Mouse (Mus musculus): ENCODE data around the gene Doc2a.
"Not testable (repeated sequence)": the region's sequence is repeated elsewhere in the genome, so short reads cannot be mapped to it uniquely, and the experiment has no call there.

Gene Doc2a

DNA sequence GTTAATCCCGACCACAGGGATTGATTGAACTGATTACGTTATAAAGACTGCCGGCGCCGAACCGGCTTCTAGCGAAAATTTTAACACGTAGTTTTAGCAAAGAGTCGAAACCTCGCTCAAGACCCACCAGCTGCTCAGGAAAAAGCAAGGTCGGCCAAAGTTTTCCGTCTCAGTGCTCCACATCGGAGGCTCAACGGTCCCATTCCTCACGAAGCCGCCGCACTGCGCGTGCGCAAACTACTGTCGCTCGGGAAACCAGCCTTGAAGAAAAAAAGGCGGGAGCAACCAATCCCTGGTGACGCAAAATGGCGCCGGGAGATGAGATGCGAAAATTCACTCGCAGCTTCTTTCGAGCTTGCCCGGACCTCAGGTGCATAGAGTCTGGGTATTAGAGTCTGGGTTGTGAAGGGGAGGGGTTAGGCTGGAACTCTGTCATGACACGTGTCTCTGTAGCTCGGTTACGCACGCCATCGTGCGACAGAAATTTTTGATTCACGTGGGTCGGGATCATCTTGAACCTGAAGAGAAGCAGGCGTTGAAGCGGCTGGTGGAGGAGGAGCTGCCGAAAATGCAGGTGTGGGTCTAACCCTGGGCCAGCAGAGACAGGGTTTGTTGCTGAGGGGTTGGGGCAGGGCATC is 15.1 kb downstream of the Doc2a start, which contains the start of gene Ino80e:
Gene Ino80e, minus strand, starts transcription at position 231 of the 638 bp plus-strand sequence.
- ATAC-seq (ENCODE audit: insufficient number of reproducible peaks, low FRiP score, low TSS enrichment) = peak; percentile 65; the same call in 1 of the 2 replicates

DNA sequence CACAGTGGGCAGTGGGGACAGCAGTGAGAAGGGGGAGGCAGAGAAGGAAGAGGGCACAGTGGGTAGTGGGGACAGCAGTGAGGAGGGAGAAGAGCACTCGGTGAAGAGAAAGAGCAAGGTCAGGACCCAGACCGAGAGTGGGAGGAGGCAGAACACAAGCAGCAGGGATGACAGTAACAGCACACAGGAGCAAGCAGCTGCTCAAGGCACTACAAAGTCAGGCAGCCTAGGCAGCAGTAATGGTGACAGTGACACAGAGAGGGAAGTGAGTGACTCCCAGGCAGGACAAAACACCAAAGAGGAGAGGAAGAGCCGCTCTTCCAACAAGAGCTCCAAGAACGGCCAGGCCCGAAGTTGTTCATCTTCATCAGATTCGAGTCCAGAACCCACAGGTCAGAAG is 16.6 kb downstream of the Doc2a start:
- ATAC-seq (ENCODE audit: insufficient number of reproducible peaks, low FRiP score, low TSS enrichment) = no peak

DNA sequence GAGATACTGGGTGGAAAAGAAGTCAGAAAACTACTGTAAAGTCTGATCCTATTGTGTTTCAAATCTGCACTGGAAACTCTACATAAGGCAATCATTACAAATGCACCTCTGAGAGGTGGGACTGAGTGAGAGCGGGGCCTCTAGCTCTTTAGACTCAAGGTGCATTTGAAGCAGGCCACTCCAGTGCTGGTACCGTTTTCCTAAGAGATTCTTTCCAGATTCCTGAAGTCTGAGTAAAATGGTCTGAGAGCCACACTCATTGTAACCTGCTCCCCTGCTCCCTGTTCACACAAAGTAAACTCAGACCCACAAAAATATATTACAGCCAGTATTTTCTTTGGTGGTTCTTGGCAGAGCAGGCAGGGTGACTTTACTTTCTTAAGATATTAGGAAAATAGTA is 20.3 kb downstream of the Doc2a start:
- ATAC-seq (ENCODE audit: insufficient number of reproducible peaks, low FRiP score, low TSS enrichment) = no peak

DNA sequence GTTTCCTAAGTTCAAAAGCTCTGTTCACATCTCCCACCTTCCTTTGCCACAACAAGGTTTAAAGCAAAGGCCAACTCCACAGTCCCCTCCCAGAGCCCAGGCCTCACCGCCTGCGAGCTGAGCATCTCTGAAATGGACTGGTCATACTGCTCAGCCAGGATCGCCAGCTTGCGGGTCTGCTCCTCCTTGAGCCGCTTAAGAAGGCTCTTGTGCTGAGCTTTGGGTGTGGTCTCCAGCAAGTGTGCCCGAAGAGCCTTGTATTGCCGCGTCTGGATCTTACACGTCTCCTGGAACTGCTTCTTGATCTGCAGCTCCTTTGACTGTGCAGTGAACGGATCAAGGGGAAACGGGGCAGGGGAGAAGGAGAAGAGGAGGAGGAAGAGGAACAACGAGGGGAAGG is 20.8 kb downstream of the Doc2a start:
- no peak for ATAC-seq (ENCODE audit: insufficient number of reproducible peaks, low FRiP score, low TSS enrichment)

DNA sequence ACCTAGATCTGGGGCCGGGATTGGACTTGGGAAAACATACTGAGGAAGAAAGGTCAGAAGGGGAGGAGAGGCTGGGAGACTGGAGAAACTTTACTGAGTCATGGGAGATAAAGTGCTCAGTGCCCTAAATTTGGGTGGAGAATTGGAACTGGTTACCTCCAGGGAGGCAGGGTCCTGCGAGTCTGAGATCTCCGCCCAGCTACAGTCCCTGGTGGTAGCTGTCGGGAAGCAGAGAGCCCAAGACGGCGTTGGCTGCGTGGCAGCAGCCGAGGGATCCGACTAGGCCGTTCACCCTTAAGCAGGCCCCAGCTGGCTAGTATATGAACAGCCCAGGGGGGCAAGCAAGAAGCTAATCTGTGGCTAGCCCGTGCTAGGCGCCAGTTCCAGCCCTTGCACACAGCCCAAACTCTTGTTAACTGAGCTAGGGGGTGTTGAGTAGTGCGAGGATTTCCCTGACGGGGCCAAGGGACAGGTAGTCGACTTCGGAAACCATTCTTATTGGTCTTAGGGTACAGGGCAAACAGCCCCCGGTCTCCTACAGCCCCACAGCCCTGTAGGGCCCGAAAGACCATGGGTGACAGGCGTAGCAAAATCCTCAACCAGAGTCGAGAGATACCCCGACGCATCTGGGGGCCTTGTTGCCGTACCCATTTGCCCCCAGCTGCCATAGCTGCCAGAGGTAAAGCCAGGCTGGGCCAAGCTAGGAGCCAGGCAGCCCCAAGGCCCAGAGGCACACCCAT is 22.7 kb downstream of the Doc2a start:
- no peak for ATAC-seq (ENCODE audit: insufficient number of reproducible peaks, low FRiP score, low TSS enrichment)

DNA sequence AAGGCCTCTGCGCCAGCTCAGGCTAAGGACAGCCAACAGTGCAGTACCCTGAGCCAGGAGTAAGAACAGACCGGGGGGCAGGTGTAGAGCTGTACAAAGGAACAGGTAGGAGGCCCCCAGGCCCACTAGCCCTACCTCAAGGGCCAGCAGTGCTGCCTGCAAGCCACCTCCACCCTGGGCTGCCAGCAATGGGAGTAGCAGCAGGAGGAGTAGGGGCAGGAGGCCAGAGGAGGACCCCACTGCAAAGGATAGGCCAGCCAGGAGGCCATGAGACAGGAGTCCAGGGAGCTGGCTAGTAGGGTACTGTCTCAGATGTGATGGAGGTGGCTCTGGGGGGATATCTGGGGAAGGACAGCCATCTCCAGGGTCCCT is 23.3 kb downstream of the Doc2a start:
- ATAC-seq (ENCODE audit: insufficient number of reproducible peaks, low FRiP score, low TSS enrichment) = no peak

DNA sequence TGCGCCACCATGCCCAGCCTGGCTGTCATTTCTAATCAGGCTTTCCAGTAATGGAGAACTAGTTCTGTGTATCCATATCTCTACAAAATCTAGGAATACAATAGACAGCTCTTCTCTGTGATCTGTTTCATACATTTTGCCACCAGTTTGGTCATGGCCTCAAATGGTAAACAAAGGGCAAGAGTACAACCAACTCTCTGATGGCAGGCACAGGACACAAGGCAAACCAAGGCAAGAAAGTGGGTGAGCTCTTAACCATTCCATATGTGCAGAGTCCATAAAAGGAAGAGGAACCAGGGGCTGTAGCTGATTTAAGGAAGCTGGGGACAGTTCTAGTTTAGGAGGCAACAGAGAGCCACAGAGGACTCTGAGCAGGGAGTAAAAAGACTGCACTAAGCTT is 30.0 kb downstream of the Doc2a start:
- no peak for ATAC-seq (ENCODE audit: insufficient number of reproducible peaks, low FRiP score, low TSS enrichment)

DNA sequence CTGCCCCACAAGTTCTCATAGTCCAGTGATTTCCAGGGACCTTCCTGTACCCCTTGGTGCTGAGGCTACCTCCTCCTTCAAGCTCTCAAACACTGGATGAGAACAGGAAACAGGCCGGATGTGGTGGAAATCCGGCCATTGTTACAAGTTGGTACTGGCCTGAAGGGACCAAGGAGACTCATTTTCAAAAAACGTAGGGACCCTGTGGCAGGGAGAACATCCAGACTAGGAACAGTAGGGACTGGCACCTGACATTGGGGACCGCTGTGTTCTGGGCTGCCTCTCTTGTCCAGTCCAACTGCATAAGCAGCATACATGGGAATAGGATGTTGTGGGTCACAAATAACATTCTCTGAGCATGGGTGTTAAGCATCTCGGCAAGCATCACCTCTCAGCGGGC is 33.8 kb downstream of the Doc2a start:
- no peak for ATAC-seq (ENCODE audit: insufficient number of reproducible peaks, low FRiP score, low TSS enrichment)

DNA sequence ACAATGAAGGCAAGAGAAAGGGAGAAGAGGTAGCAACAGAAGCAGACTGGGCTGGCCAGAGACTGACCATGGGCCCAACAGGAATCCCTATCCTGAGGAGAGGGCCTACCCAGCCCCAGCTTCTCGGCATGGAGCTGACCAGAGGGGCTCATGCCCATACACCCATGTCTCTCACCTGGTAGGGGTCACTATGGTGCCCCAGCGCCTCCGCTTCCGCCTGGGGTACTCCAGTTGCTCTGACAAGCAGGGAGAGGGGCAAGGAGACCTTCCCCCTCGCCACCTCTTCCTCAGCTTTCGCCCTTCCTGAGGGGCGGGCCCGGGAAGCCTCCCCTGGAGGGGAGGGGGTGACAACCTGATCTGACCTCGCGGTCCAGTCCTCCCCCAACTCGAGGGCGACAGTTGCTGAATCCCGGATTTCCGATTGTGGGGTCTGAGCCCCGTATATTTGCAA is 36.5 kb downstream of the Doc2a start:
- no peak for ATAC-seq (ENCODE audit: insufficient number of reproducible peaks, low FRiP score, low TSS enrichment)

DNA sequence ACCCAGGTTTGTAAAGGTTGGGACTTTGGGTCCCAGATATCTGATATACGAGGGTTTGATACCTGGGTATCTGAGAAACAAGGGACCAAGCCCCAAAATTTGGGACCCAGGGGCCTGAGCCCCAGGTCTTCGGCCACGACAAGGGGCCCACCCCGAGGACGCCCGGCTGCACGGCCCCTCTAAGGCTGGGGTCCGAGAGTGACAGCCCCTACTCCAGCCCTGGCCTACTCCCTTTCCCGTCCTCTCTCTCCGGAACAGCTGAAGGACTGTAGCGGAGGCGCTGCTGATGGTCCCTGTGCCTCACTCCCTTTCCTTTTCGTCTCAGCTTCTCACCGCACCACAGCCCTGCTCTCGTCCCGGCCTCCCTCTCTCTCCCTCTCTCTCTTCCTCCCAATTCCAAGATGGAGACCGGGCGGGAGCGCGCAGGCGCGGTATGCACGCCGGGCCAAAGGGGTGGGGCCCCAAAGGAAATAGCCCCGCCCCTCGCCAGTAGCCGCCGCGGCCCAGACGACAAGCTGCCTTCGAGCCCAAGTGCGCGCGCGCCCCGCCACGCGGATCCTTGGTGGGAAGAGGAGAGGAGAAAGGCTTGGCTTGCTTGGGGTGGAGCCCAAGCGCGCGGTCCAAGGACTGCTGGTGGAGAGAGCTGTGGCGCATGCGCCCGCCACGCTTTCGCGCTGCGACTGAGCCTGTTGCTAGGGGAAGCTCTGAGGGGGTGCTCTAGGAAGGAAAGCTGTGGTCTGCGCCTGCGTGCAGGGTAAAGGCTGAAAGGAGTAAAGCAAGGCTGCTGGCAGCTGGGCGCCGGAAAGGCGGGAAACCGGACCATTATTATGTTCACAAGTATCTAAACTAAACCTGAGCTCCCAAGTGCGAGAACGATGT is 37.3 kb downstream of the Doc2a start, which contains the start of gene Taok2:
Gene Taok2, minus strand, starts transcription at position 418 of the 879 bp plus-strand sequence.
- peak; percentile 91 for ATAC-seq (ENCODE audit: insufficient number of reproducible peaks, low FRiP score, low TSS enrichment)

DNA sequence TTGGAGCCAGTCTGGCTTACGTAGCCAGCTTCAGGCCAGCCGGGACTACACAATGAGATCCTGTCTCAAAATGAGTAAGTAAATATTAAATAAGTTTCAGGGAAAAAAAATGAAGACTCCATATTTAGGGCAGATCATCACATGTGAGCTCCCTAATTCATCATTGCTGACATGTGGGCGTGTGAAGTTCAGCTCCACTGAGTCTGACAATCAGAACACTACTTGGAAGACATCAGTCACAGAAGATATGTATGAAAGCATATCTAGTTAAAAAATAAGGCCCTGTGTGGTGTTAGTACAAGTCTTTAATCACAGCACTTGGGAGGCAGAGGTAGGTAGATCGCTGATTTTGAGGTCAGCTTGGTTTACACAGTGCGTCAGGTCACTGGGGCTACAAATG is 40.1 kb downstream of the Doc2a start:
- ATAC-seq (ENCODE audit: insufficient number of reproducible peaks, low FRiP score, low TSS enrichment) = no peak

DNA sequence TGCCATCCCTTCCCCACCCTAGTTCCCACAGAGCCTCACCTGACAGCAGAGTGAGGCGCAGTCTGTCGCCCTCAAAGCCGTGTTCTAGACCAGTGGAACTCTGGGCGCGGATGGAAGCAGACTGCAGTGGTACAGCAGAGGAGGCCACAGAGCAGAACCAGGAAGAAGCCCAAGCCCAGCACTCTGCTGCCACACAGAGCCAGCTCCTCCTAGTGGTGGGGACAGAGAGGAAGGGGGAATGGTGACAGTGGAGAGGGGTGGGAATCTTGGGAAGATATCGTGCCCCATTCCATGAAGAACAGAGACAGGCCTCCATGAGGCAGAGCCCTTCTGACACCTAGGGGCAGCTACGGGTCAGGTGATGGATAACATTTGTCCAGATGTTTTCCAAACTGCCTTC is 41.6 kb downstream of the Doc2a start:
- no peak for ATAC-seq (ENCODE audit: insufficient number of reproducible peaks, low FRiP score, low TSS enrichment)

DNA sequence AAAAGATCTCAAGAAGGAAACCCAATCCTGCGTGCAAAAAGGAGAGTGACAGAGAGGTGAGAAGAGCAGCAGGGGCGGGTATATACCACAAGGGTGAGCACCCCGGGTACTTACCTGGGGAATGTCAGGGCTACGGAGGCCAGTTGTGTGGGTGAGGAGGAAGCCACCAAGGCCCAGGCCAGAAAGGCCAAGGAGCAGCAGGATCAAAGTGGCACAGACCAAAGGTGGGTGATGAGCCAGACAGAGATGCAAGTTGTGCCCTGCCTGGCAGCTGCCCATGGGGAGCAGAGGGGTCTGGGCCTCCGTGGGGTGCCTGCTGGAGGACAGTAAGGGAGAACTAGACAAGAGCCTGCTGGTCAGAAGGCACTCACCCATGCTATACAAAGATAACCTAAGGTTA is 49.7 kb downstream of the Doc2a start:
- no peak for ATAC-seq (ENCODE audit: insufficient number of reproducible peaks, low FRiP score, low TSS enrichment)

DNA sequence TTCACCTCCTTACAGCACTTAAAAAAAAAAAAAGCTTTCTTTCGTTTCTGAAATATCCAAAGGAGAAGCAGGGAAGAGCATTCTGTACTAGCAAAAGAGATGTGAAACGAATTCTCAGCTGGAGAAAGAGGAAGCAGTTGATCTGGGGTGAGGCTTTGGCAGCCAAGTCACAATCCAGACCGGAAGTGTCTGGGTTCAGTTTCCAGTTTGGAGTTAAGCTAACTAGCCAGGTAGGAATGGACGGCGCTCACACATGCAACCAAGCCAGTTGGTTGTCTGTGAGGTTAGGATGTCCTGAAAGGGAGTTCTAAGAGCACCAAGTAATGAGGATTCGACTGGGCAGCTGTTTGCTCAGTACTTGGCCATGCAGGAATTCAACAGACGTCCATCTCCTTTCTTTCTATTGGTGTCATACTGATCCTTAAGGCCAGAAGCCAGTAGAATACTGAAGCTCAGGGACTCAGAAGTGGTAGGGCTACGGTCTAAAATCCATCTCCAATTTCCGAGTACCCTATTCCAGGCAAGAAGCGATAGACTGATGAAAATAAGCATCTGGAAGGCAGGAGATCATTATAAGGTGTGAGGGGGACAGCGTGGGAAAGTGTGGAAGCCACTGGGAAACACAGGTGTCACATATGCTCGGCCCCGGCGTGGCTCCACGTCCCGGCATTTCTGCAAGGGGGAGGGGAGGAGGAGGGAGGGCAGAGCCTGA is 50.3 kb downstream of the Doc2a start:
- no peak for ATAC-seq (ENCODE audit: insufficient number of reproducible peaks, low FRiP score, low TSS enrichment)

DNA sequence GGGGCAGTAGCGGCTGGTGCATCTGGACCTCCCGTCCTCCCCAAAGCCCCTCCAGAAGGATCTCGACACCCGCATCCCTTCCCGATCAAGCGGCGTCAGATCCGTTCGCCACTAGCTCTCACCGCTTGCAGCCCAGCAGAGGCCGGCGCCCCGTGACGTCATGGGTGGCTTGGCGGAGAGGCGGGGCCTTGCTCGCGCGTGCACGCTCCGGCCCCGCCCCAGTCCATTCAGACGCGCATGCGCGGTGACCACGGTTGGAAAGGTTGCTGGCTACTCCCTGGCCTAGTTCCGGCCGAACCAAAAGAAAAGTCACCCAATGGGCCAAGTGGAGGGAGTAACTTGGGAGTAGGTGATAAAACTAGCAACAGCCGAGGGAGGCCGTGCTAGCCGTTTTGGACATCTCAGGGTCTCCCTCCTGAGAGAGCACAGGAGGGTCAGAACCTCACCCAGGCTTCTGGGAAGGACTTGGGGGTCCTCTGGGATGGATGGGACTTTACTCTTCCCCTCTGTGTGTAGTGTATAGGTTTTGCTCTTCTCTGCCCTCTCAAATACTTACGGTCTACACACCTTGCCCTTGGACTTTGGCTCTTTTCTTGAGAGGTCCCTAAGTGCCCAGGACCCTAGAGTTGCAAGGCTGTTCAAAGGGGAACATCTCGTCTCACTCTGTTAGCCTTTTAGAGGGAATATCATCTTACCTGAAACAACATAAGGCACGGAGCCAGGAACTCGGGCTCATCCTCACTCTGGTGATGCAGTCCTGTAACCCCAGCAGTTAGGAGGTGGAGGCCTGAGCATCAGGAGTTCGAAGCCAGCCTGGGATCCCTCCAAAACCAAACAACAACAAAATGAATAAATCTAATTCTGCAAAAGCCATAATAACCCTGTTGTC is 51.1 kb downstream of the Doc2a start:
- peak; percentile 91 for ATAC-seq (ENCODE audit: insufficient number of reproducible peaks, low FRiP score, low TSS enrichment)

DNA sequence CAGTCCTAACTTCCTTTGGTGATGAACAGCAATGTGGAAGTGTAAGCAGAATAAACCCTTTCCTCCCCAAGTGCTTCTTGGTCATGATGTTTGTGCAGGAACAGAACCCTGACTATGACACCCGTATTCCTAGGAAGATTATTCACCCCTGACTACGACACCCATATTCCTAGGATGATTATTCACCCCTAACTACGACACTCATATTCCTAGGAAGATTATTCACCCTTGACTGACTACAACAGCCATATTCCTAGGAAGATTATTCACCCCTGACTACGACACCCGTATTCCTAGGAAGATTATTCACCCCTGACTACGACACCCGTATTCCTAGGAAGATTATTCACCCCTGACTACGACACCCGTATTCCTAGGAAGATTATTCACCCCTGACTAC is 52.6 kb downstream of the Doc2a start:
- not testable (repeated sequence) for ATAC-seq (ENCODE audit: insufficient number of reproducible peaks, low FRiP score, low TSS enrichment)
